Mouse (Mus musculus): ENCODE data around the gene H6pd.

H6pd gene

GRCm38 (mm10) chr4:149948119-149948518 lies 60.7 kb downstream of the H6pd start:
- intact Hi-C loops (cut with DNase I), result loop anchor here (5.0 kb wide), 1 partner anchor 56 kb away; no protein-coding TSS in a partner anchor

GRCm38 (mm10) chr4:149947396-149947795 lies 61.4 kb downstream of the H6pd start:
- intact Hi-C loops (cut with DNase I), result loop anchor here (5.0 kb wide), 1 partner anchor 55 kb away; no protein-coding TSS in a partner anchor

GRCm38 (mm10) chr4:149945194-149945593 lies 63.6 kb downstream of the H6pd start:
- intact Hi-C loops (cut with DNase I), result loop anchor here (5.0 kb wide), 1 partner anchor 53 kb away; no protein-coding TSS in a partner anchor

- intact Hi-C loops (cut with DNase I), result no loop called here
These were observed 64.6 kb downstream of the H6pd start for GRCm38 (mm10) chr4:149944214-149944613.

GRCm38 (mm10) chr4:149942831-149943741 lies 65.7 kb downstream of the H6pd start:
- intact Hi-C loops (cut with DNase I), result no loop called here

GRCm38 (mm10) chr4:149941067-149941755 lies 67.6 kb downstream of the H6pd start:
- intact Hi-C loops (cut with DNase I), result no loop called here

- intact Hi-C loops (cut with DNase I), result no loop called here
These were observed 70.1 kb downstream of the H6pd start for GRCm38 (mm10) chr4:149938701-149939100.

GRCm38 (mm10) chr4:149936921-149937320 lies 71.9 kb downstream of the H6pd start:
- intact Hi-C loops (cut with DNase I), result no loop called here

GRCm38 (mm10) chr4:149935470-149935869 lies 73.4 kb downstream of the H6pd start:
- intact Hi-C loops (cut with DNase I), result no loop called here

GRCm38 (mm10) chr4:149933519-149934245 lies 75.1 kb downstream of the H6pd start:
- intact Hi-C loops (cut with DNase I), result no loop called here

GRCm38 (mm10) chr4:149933025-149933424 lies 75.8 kb downstream of the H6pd start:
- intact Hi-C loops (cut with DNase I), result no loop called here

GRCm38 (mm10) chr4:149932108-149932815 lies 76.6 kb downstream of the H6pd start:
- intact Hi-C loops (cut with DNase I), result no loop called here

GRCm38 (mm10) chr4:149930755-149931154 lies 78.1 kb downstream of the H6pd start:
- intact Hi-C loops (cut with DNase I), result no loop called here

Measured in adrenal gland (tissue).